Mouse (Mus musculus) hindbrain, embryonic 11.5 days (tissue): ENCODE data around the gene Smo. TPM values are rescaled to one million over a fixed set of nuclear protein-coding genes. Genes with fewer than 3 reads are reported as not detected.

ENCODE experiments used
- ATAC-seq: fragments of 200-750 bp; cut with Nextera tagmentation; 2 replicates; pipeline ENCODE4 v1.8.0; 2017; ENCODE audit warnings: mild to moderate bottlenecking, moderate TSS enrichment, moderate library complexity; ENCODE audit not compliant: low FRiP score
- DNase-seq: peaks from one replicate; pipeline ENCODE4 v3.0.0-alpha.2; 2015; ENCODE audit warnings: low spot score
- H3K27ac ChIP-seq: fragments of 300-500 bp; sonication (generic); 2 replicates; pipeline ENCODE4 v1.5.1; 2014; ENCODE audit warnings: mild to moderate bottlenecking, low read depth, low read length
- H3K27me3 ChIP-seq: fragments of 300-500 bp; sonication (generic); 2 replicates; pipeline ENCODE4 v1.6.1; 2014; ENCODE audit warnings: mild to moderate bottlenecking, low read length, moderate library complexity, mixed read lengths; ENCODE audit not compliant: control insufficient read depth, insufficient read depth
- H3K36me3 ChIP-seq: fragments of 300-500 bp; sonication (generic); 2 replicates; pipeline ENCODE4 v1.6.1; 2014; ENCODE audit warnings: mild to moderate bottlenecking, low read length, moderate library complexity, mixed read lengths; ENCODE audit not compliant: control insufficient read depth, insufficient read depth
- H3K4me1 ChIP-seq: fragments of 300-500 bp; sonication (generic); replicated peaks from 2 replicates; pipeline ENCODE4 v1.6.1; 2014; ENCODE audit warnings: low read length, mixed read lengths; ENCODE audit not compliant: control insufficient read depth, insufficient read depth
- H3K4me2 ChIP-seq: fragments of 300-500 bp; sonication (generic); replicated peaks from 2 replicates; pipeline ENCODE4 v1.6.1; 2014; ENCODE audit warnings: mild to moderate bottlenecking, low read depth, low read length
- H3K4me3 ChIP-seq: fragments of 300-500 bp; sonication (generic); 2 replicates; pipeline ENCODE4 v1.5.1; 2014; ENCODE audit warnings: low read depth, low read length
- H3K9ac ChIP-seq: fragments of 300-500 bp; sonication (generic); 2 replicates; pipeline ENCODE4 v1.6.1; 2014; ENCODE audit warnings: low read depth, low read length
- H3K9me3 ChIP-seq: fragments of 300-500 bp; sonication (generic); 2 replicates; pipeline ENCODE4 v1.6.1; 2016; ENCODE audit warnings: low read length; ENCODE audit not compliant: control insufficient read depth
- WGBS: fragments of 180-500 bp; shearing (Covaris S2); extraction: QIAGEN DNeasy Blood & Tissue Kit; methylation state at CpG from one replicate; pipeline ENCODE4 v1.1.7; 2014; 5-methylcytosine and 5-hydroxymethylcytosine counted together
- polyA plus RNA-seq: library from polyadenylated mRNA; unstranded; fragments of >200 nt; fragmentation: Nextera tagmentation; extraction: Ambion mirVana; gene quantifications from 2 replicates; pipeline ENCODE4 v1.2.1, GENCODE M21; 2014

Smo gene
- polyA plus RNA-seq, 1 experiment from 2014 or later = 39.3 TPM

- no peaks in the 10 kb centered on the region; the same call in 1 of the 2 replicates for H3K4me1 ChIP-seq
- H3K27ac ChIP-seq = no peak overlapping the region
- DNase-seq = no peak
- 57% methylated on average over 10 of the region's 10 CpGs for WGBS
- H3K9me3 ChIP-seq = no peaks in the 10 kb centered on the region
- no peak for ATAC-seq
- no peak overlapping the region for H3K4me3 ChIP-seq
- H3K9ac ChIP-seq = no peak overlapping the region
- no peaks in the 10 kb centered on the region for H3K36me3 ChIP-seq
- H3K4me2 ChIP-seq = no peak overlapping the region
- 0 out of 2 replicates have a peak, but pooled peaks cover 4% of the 10 kb centered on the region for H3K27me3 ChIP-seq
These were observed 17.8 kb upstream of the Smo start for GRCm38 (mm10) chr6:29717541-29717940.

GRCm38 (mm10) chr6:29717952-29718521 lies 17.3 kb upstream of the Smo start:
- Histone ChIP-seq H3K9me3 (no peaks in the 10 kb centered on the region), H3K4me2 (no peak overlapping the region), H3K27me3 (0 out of 2 replicates have a peak, but pooled peaks cover 4% of the 10 kb centered on the region), H3K9ac (no peak overlapping the region), H3K4me3 (no peak overlapping the region), H3K36me3 (no peaks in the 10 kb centered on the region), H3K27ac (no peak overlapping the region), H3K4me1 (no peaks in the 10 kb centered on the region; the same call in 1 of the 2 replicates)
- whole genome bisulfite sequencing = 25% methylated on average over 14 of the region's 14 CpGs
- ATAC-seq (no peak), DNase-seq (no peak)

GRCm38 (mm10) chr6:29718894-29719329 lies 16.4 kb upstream of the Smo start:
- H3K4me2 ChIP-seq = peak overlapping the region; percentile 52
- H3K4me1 ChIP-seq = no peaks in the 10 kb centered on the region; the same call in 1 of the 2 replicates
- peak; percentile 70 for DNase-seq
- WGBS = 4% methylated on average over 15 of the region's 15 CpGs
- H3K27ac ChIP-seq = no peak overlapping the region
- no peaks in the 10 kb centered on the region for H3K36me3 ChIP-seq
- ATAC-seq = peak; percentile 53; the same call in 1 of the 2 replicates
- H3K27me3 ChIP-seq = 0 out of 2 replicates have a peak, but pooled peaks cover 4% of the 10 kb centered on the region
- no peaks in the 10 kb centered on the region for H3K9me3 ChIP-seq
- peak overlapping the region; percentile 27 for H3K4me3 ChIP-seq
- H3K9ac ChIP-seq = peak overlapping the region; percentile 28

- H3K4me1 ChIP-seq = no peaks in the 10 kb centered on the region; the same call in 1 of the 2 replicates
- no peaks in the 10 kb centered on the region for H3K9me3 ChIP-seq
- H3K9ac ChIP-seq = no peak overlapping the region
- ATAC-seq (no peak), DNase-seq (no peak)
- no peak overlapping the region for H3K27ac ChIP-seq
- WGBS = 82% methylated on average over 2 of the region's 2 CpGs
- no peaks in the 10 kb centered on the region for H3K36me3 ChIP-seq
- 0 out of 2 replicates have a peak, but pooled peaks cover 4% of the 10 kb centered on the region for H3K27me3 ChIP-seq
- H3K4me2 ChIP-seq = no peak overlapping the region
- H3K4me3 ChIP-seq = no peak overlapping the region
These were observed 13.4 kb upstream of the Smo start for GRCm38 (mm10) chr6:29721890-29722289.

GRCm38 (mm10) chr6:29726576-29727200 lies 8.6 kb upstream of the Smo start:
- Histone ChIP-seq H3K4me2 (no peak overlapping the region), H3K27ac (no peak overlapping the region), H3K4me3 (no peak overlapping the region), H3K4me1 (no peaks in the 10 kb centered on the region), H3K36me3 (no peaks in the 10 kb centered on the region), H3K27me3 (no peaks in the 10 kb centered on the region), H3K9ac (no peak overlapping the region), H3K9me3 (no peaks in the 10 kb centered on the region)
- no peak for ATAC-seq
- DNase-seq = no peak
- 81% methylated on average over 1 of the region's 1 CpGs for WGBS

GRCm38 (mm10) chr6:29728035-29728434 lies 7.3 kb upstream of the Smo start:
- H3K4me3 ChIP-seq = no peak overlapping the region
- WGBS = 91% methylated on average over 3 of the region's 3 CpGs
- ATAC-seq = no peak
- H3K4me2 ChIP-seq = no peak overlapping the region
- no peak for DNase-seq
- no peaks in the 10 kb centered on the region for H3K9me3 ChIP-seq
- no peaks in the 10 kb centered on the region for H3K36me3 ChIP-seq
- no peaks in the 10 kb centered on the region for H3K4me1 ChIP-seq
- no peak overlapping the region for H3K9ac ChIP-seq
- H3K27ac ChIP-seq = no peak overlapping the region
- H3K27me3 ChIP-seq = no peaks in the 10 kb centered on the region

- no peak for ATAC-seq
- no peaks in the 10 kb centered on the region for H3K27me3 ChIP-seq
- no peaks in the 10 kb centered on the region for H3K4me1 ChIP-seq
- no peak overlapping the region for H3K4me2 ChIP-seq
- no peak for DNase-seq
- no peaks in the 10 kb centered on the region for H3K9me3 ChIP-seq
- no peaks in the 10 kb centered on the region for H3K36me3 ChIP-seq
- H3K27ac ChIP-seq = no peak overlapping the region
- H3K9ac ChIP-seq = no peak overlapping the region
- 62% methylated on average over 1 of the region's 1 CpGs for WGBS
- H3K4me3 ChIP-seq = no peak overlapping the region
These were observed 5.8 kb upstream of the Smo start for GRCm38 (mm10) chr6:29729491-29729890.

GRCm38 (mm10) chr6:29735689-29736451 lies 567 bp downstream of the Smo start:
- ATAC-seq (peak; percentile 88), DNase-seq (peak; percentile 80)
- no peaks in the 10 kb centered on the region for H3K36me3 ChIP-seq
- H3K4me2 ChIP-seq = peak overlapping the region; percentile 72
- H3K4me3 ChIP-seq = peak overlapping the region; percentile 72
- WGBS = under 1% methylated on average over 72 of the region's 75 CpGs
- no peaks in the 10 kb centered on the region for H3K4me1 ChIP-seq
- H3K9ac ChIP-seq = peak overlapping the region; percentile 91
- peak overlapping the region; percentile 82 for H3K27ac ChIP-seq
- no peaks in the 10 kb centered on the region for H3K27me3 ChIP-seq
- no peaks in the 10 kb centered on the region for H3K9me3 ChIP-seq
